Mouse (Mus musculus) liver, adult 2 months (tissue): ENCODE data around the gene Aqp1.

Source experiments
- CTCF ChIP-seq: fragments of 200-500 bp; IDR thresholded peaks from 2 replicates; pipeline ENCODE4 v1.5.1; 2011; ENCODE audit warnings: low read depth, low read length, control low read depth
- POLR2A ChIP-seq: fragments of 200-500 bp; IDR thresholded peaks from 2 replicates; pipeline ENCODE4 v1.6.1; 2011; ENCODE audit warnings: low read length, control low read depth; ENCODE audit not compliant: insufficient read depth; ENCODE audit errors: extremely low read depth

GRCm38 (mm10) chr6:55388546-55389169 is 52.4 kb downstream of the Aqp1 start:
- TF ChIP-seq CTCF (no peak), POLR2A (no peak)
